Mouse (Mus musculus) forebrain, embryonic 10.5 days (tissue): ENCODE results near the gene Boc. TPM values are rescaled to one million over a fixed set of nuclear protein-coding genes. Genes with fewer than 3 reads are reported as not detected.

Experiments
- DNase-seq: peaks from one replicate; pipeline ENCODE4 v3.0.0-alpha.2; 2017; ENCODE audit warnings: low spot score; ENCODE audit errors: extremely low spot score
- H3K27ac ChIP-seq: fragments of 300-500 bp; sonication (generic); 2 replicates; pipeline ENCODE4 v1.5.1; 2016; ENCODE audit warnings: mild to moderate bottlenecking
- H3K27me3 ChIP-seq: fragments of 300-500 bp; sonication (generic); 2 replicates; pipeline ENCODE4 v1.6.1; 2016; ENCODE audit warnings: mild to moderate bottlenecking; ENCODE audit not compliant: poor library complexity, severe bottlenecking
- H3K36me3 ChIP-seq: fragments of 300-500 bp; sonication (generic); replicated peaks from 2 replicates; pipeline ENCODE4 v1.6.1; 2016; ENCODE audit warnings: mild to moderate bottlenecking, moderate library complexity
- H3K4me1 ChIP-seq: fragments of 300-500 bp; sonication (generic); 2 replicates; pipeline ENCODE4 v1.6.1; 2016
- H3K4me3 ChIP-seq: fragments of 300-500 bp; sonication (generic); 2 replicates; pipeline ENCODE4 v1.5.1; 2016; ENCODE audit warnings: mild to moderate bottlenecking, moderate library complexity
- H3K9me3 ChIP-seq: fragments of 300-500 bp; sonication (generic); 2 replicates; pipeline ENCODE4 v1.6.1; 2016; ENCODE audit warnings: mild to moderate bottlenecking, moderate library complexity
- WGBS: fragments of 180-500 bp; shearing (Covaris S2); methylation state at CpG from one replicate; pipeline ENCODE4 v1.1.7; 2016; 5-methylcytosine and 5-hydroxymethylcytosine counted together
- polyA plus RNA-seq: library from polyadenylated mRNA; unstranded; fragments of >200 nt; fragmentation: Nextera tagmentation; extraction: Ambion mirVana; gene quantifications from 2 replicates; pipeline ENCODE4 v1.2.1, GENCODE M21; 2016

Boc gene
- polyA plus RNA-seq, 1 experiment from 2014 or later = 25.9 TPM

DNA sequence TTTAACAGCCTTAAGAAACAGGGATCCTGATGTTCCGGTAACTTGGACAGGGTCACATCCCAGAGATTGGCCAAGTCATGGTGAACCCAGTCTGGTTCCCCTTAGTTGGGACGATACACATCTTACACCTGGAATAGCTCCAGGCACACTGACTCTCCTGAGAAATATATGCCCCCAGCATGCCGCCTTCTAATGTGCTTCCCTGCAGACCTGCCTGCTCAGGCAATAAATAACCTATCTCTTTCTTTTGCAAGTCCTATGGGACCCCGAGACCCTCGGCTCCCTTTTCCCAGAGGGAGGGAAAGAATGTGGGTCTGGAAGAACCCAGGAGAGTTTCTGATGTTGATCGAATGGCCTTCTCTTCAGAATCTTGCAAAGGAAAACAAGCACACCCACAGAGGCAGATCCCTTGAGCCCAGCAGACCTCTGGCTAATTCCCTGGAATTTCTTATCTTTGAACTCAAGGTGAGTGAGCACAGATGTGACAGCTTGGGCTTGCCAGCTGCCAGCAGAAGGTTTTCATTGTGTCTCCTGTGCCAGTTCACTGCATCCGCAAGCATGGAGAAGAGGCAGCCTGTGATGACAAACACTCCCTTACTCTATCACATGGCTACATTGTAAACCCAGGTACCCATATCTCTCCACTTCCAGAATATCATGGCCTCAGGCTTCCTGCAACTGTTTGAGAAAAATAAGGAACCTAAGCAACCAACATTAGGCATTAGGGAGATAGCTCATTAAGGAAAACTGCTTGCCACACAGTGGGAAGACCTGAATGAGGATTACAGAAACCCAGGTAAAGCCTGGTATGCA lies 8.6 kb downstream of the Boc start:
- peak overlapping the region; percentile 64 for H3K27ac ChIP-seq
- DNase-seq = no peak
- no peaks in the 10 kb centered on the region; the same call in 1 of the 2 replicates for H3K9me3 ChIP-seq
- H3K36me3 ChIP-seq = peaks cover 68% of the 10 kb centered on the region
- peaks cover 87% of the 10 kb centered on the region for H3K4me1 ChIP-seq
- 56% methylated on average over 7 of the region's 7 CpGs for WGBS
- no peaks in the 10 kb centered on the region; the same call in 1 of the 2 replicates for H3K27me3 ChIP-seq
- H3K4me3 ChIP-seq = no peak overlapping the region; the same call in 1 of the 2 replicates

DNA sequence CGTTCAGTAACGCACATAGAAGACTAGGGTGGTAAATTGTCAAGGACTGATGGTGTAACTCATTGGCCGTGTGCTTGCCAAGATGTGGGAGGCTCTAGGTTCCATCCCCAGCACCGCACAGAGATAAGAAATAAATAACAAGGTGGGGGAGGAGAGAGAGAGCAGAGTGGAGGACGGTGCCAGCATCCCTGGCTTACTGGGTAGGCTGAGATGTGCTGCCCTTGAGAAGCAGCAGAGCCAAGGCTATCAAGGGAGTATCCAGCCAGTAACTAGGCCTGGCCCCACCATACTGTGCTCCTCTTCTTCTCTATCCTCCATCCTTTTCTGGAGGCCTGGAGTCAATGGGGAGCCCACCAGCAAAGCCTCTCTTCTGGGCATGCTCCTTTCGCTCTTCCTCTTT lies 9.3 kb downstream of the Boc start:
- H3K4me1 ChIP-seq = peaks cover 89% of the 10 kb centered on the region
- H3K27ac ChIP-seq = peak overlapping the region; percentile 44; the same call in 1 of the 2 replicates
- no peaks in the 10 kb centered on the region; the same call in 1 of the 2 replicates for H3K27me3 ChIP-seq
- no peaks in the 10 kb centered on the region; the same call in 1 of the 2 replicates for H3K9me3 ChIP-seq
- no peak for DNase-seq
- no peak overlapping the region for H3K4me3 ChIP-seq
- WGBS = 90% methylated on average over 6 of the region's 6 CpGs
- H3K36me3 ChIP-seq = peaks cover 66% of the 10 kb centered on the region

GRCm38 (mm10) chr16:44547976-44548375 lies 10.7 kb downstream of the Boc start:
- no peaks in the 10 kb centered on the region for H3K27me3 ChIP-seq
- no peaks in the 10 kb centered on the region; the same call in 1 of the 2 replicates for H3K9me3 ChIP-seq
- peaks cover 55% of the 10 kb centered on the region for H3K36me3 ChIP-seq
- no peak for DNase-seq
- 97% methylated on average over 1 of the region's 1 CpGs for WGBS
- no peak overlapping the region for H3K27ac ChIP-seq
- H3K4me1 ChIP-seq = peaks cover 89% of the 10 kb centered on the region
- no peak overlapping the region for H3K4me3 ChIP-seq

DNA sequence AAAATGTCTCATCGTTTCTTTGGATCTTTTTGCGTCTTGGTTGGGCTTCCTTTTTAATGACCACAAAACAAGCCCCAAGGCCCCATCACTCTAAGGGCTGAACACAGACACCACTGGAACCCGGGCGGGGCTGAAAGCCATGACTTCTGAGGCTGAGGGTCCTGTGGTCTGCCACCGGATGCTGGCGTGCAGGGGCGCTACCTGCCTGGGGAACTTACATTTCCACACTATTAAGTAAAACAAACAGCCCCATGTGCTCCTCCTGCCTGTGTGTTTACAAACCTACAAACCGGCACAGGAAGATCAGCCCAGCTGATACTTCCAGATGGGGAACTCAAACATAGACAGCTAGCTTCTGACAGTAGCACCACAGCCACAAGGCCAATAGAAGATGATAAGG lies 11.9 kb downstream of the Boc start:
- Histone ChIP-seq H3K9me3 (no peaks in the 10 kb centered on the region; the same call in 1 of the 2 replicates), H3K27me3 (no peaks in the 10 kb centered on the region), H3K4me3 (no peak overlapping the region), H3K27ac (peak overlapping the region; percentile 48; the same call in 1 of the 2 replicates), H3K4me1 (peaks cover 89% of the 10 kb centered on the region), H3K36me3 (peaks cover 46% of the 10 kb centered on the region)
- no peak for DNase-seq
- 73% methylated on average over 8 of the region's 8 CpGs for WGBS

GRCm38 (mm10) chr16:44545939-44546338 lies 12.8 kb downstream of the Boc start:
- H3K27me3 ChIP-seq = no peaks in the 10 kb centered on the region
- H3K4me1 ChIP-seq = peaks cover 89% of the 10 kb centered on the region
- no peak overlapping the region for H3K4me3 ChIP-seq

DNA sequence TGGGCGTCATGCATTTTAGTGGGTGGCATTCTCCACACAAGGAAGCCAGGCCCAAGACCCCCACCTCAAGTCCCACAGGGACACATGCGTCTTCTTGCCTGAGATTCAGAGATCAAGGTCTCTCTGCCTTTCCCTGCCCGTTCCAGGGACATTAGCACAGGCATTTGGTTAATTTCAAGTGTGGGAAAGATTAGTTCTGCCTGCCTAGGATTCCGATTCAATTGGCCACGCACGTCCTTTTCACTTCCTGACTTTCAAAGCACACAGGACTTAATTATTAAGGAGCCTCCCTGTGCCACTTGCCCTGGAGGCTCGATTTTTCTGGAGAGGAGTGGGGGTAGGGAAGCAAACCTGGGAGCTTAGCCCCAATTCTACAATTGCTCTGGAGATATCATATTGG lies 13.5 kb downstream of the Boc start:
- peaks cover 43% of the 10 kb centered on the region for H3K36me3 ChIP-seq
- no peak for DNase-seq
- H3K4me1 ChIP-seq = peaks cover 89% of the 10 kb centered on the region
- H3K27me3 ChIP-seq = no peaks in the 10 kb centered on the region
- H3K4me3 ChIP-seq = no peak overlapping the region
- 27% methylated on average over 7 of the region's 7 CpGs for WGBS
- peak overlapping the region; percentile 58 for H3K27ac ChIP-seq
- no peaks in the 10 kb centered on the region; the same call in 1 of the 2 replicates for H3K9me3 ChIP-seq

More at GRCm38 (mm10) chr16:44545939-44546338, 12.8 kb downstream of the Boc start:
- DNase-seq = no peak
- Histone ChIP-seq H3K36me3 (peaks cover 48% of the 10 kb centered on the region), H3K27ac (peak overlapping the region; percentile 60; the same call in 1 of the 2 replicates), H3K9me3 (no peaks in the 10 kb centered on the region; the same call in 1 of the 2 replicates)
- 78% methylated on average over 2 of the region's 2 CpGs for WGBS

GRCm38 (mm10) chr16:44543098-44543497 lies 15.6 kb downstream of the Boc start:
- 55% methylated on average over 3 of the region's 3 CpGs for WGBS
- DNase-seq = no peak
- Histone ChIP-seq H3K27ac (peak overlapping the region; percentile 71), H3K4me1 (peaks cover 96% of the 10 kb centered on the region), H3K9me3 (no peaks in the 10 kb centered on the region), H3K27me3 (no peaks in the 10 kb centered on the region), H3K4me3 (no peak overlapping the region), H3K36me3 (peaks cover 28% of the 10 kb centered on the region)

- no peak for DNase-seq
- Histone ChIP-seq H3K27ac (peak overlapping the region; percentile 71), H3K27me3 (no peaks in the 10 kb centered on the region), H3K9me3 (no peaks in the 10 kb centered on the region), H3K36me3 (peaks cover 18% of the 10 kb centered on the region), H3K4me3 (no peak overlapping the region), H3K4me1 (peaks cover 98% of the 10 kb centered on the region)
- WGBS = 44% methylated on average over 3 of the region's 3 CpGs
These were observed 16.5 kb downstream of the Boc start for GRCm38 (mm10) chr16:44542029-44542690.

GRCm38 (mm10) chr16:44539611-44540010 lies 19.1 kb downstream of the Boc start:
- no peak for DNase-seq
- Histone ChIP-seq H3K27ac (0 out of 2 replicates have a peak overlapping the region, but pooled peaks have one; percentile 30), H3K27me3 (no peaks in the 10 kb centered on the region), H3K4me3 (no peak overlapping the region), H3K4me1 (peaks cover 98% of the 10 kb centered on the region), H3K36me3 (peaks cover 29% of the 10 kb centered on the region), H3K9me3 (no peaks in the 10 kb centered on the region)
- 85% methylated on average over 8 of the region's 8 CpGs for WGBS

- no peak for DNase-seq
These were observed 20.0 kb downstream of the Boc start for GRCm38 (mm10) chr16:44538401-44539395.

GRCm38 (mm10) chr16:44534122-44534521 lies 24.6 kb downstream of the Boc start:
- Histone ChIP-seq H3K9me3 (peaks cover 17% of the 10 kb centered on the region), H3K27ac (peak overlapping the region; percentile 90; the same call in 1 of the 2 replicates), H3K36me3 (peaks cover 52% of the 10 kb centered on the region), H3K4me1 (peaks cover 98% of the 10 kb centered on the region), H3K4me3 (no peak overlapping the region), H3K27me3 (peaks cover 2% of the 10 kb centered on the region)
- no peak for DNase-seq
- WGBS = 55% methylated on average over 7 of the region's 7 CpGs

More at GRCm38 (mm10) chr16:44538401-44539395, 20.0 kb downstream of the Boc start:
- Histone ChIP-seq H3K36me3 (peaks cover 38% of the 10 kb centered on the region), H3K27ac (peak overlapping the region; percentile 79), H3K4me1 (peaks cover 98% of the 10 kb centered on the region), H3K27me3 (no peaks in the 10 kb centered on the region), H3K4me3 (peak overlapping the region; percentile 12; the same call in 1 of the 2 replicates), H3K9me3 (no peaks in the 10 kb centered on the region; the same call in 1 of the 2 replicates)
- WGBS = 68% methylated on average over 16 of the region's 16 CpGs

DNA sequence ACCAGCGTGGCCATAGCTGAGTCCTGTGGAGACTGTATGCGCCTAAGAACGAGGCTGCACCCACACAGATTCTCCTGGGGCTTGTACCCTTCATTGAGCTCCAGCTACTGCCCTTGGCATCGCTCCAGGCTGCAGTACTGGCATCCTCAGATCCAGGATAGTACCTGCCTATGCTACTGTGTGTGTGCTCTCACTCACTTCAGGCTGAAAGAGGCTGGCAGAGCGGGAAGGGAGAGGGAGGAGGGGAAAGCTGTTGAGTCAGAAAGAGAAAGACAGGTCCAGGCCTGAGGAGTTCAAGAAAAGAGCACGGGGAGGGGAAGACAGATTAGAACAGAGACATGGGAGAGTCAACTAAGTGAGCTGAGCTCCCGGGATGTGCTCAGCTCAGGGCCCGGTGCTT lies 25.2 kb downstream of the Boc start:
- no peak for DNase-seq
- H3K9me3 ChIP-seq = peaks cover 17% of the 10 kb centered on the region
- H3K36me3 ChIP-seq = peaks cover 49% of the 10 kb centered on the region
- peaks cover 8% of the 10 kb centered on the region for H3K27me3 ChIP-seq
- no peak overlapping the region for H3K4me3 ChIP-seq
- H3K27ac ChIP-seq = peak overlapping the region; percentile 90
- WGBS = 76% methylated on average over 8 of the region's 8 CpGs
- peaks cover 98% of the 10 kb centered on the region for H3K4me1 ChIP-seq
